Mouse (Mus musculus) limb, embryonic 13.5 days (tissue): Measurements from ENCODE around the gene Olfr739. TPM values are rescaled to one million over a fixed set of nuclear protein-coding genes. Genes with fewer than 3 reads are reported as not detected.

Source experiments
- ATAC-seq: fragments of 200-750 bp; cut with Nextera tagmentation; 2 replicates; pipeline ENCODE4 v1.8.0; 2017; ENCODE audit warnings: low read depth, moderate number of reproducible peaks, moderate TSS enrichment; ENCODE audit not compliant: low FRiP score
- H3K27ac ChIP-seq: fragments of 300-500 bp; sonication (generic); 2 replicates; pipeline ENCODE4 v1.5.1; 2015; ENCODE audit warnings: inconsistent platforms, mild to moderate bottlenecking, moderate library complexity
- H3K27me3 ChIP-seq: fragments of 300-500 bp; sonication (generic); 2 replicates; pipeline ENCODE4 v1.6.1; 2015; ENCODE audit warnings: mild to moderate bottlenecking, inconsistent platforms
- H3K36me3 ChIP-seq: fragments of 300-500 bp; sonication (generic); 2 replicates; pipeline ENCODE4 v1.6.1; 2015; ENCODE audit warnings: inconsistent platforms, mild to moderate bottlenecking, moderate library complexity
- H3K4me1 ChIP-seq: fragments of 300-500 bp; sonication (generic); 2 replicates; pipeline ENCODE4 v1.6.1; 2015; ENCODE audit warnings: inconsistent platforms
- H3K4me2 ChIP-seq: fragments of 300-500 bp; sonication (generic); replicated peaks from 2 replicates; pipeline ENCODE4 v1.6.1; 2015; ENCODE audit warnings: inconsistent platforms, mild to moderate bottlenecking, moderate library complexity
- H3K4me3 ChIP-seq: fragments of 300-500 bp; sonication (generic); 2 replicates; pipeline ENCODE4 v1.5.1; 2015; ENCODE audit warnings: moderate library complexity, mild to moderate bottlenecking, inconsistent platforms
- H3K9ac ChIP-seq: fragments of 300-500 bp; sonication (generic); 2 replicates; pipeline ENCODE4 v1.6.1; 2015; ENCODE audit warnings: mild to moderate bottlenecking, inconsistent platforms
- H3K9me3 ChIP-seq: fragments of 300-500 bp; sonication (generic); 2 replicates; pipeline ENCODE4 v1.6.1; 2016; ENCODE audit warnings: inconsistent platforms
- WGBS: fragments of 180-500 bp; shearing (Covaris S2); methylation state at CpG from one replicate; pipeline ENCODE4 v1.1.7; 2015; 5-methylcytosine and 5-hydroxymethylcytosine counted together
- polyA plus RNA-seq: library from polyadenylated mRNA; unstranded; fragments of >200 nt; fragmentation: Nextera tagmentation; extraction: Ambion mirVana; gene quantifications from 2 replicates; pipeline ENCODE4 v1.2.1, GENCODE M21; 2015

Gene Olfr739
- not detected in 2 replicates for polyA plus RNA-seq

DNA sequence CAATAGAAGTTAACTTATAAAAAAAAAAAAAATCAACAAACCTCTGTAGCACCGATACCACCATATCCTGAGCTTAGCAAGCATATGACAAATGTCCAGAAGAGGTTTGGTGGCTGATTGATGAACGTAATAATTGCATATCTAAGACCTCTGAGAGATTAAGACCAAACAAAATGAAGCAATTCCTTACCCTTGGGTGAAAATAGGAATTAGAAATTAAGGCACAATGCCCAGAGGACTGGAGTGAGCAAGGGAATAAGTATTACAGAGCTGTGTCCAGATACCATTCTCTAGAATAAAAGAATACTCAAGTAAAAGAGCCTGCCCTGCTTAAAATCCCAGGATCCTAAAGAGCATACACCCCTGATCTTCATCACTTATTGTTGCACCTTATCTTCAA is at the start of gene Olfr739:
Olfr739 (plus strand) TSS at position 301 of the 400 bp plus-strand sequence.
- Histone ChIP-seq H3K27ac (no peak within 1 kb of the TSS), H3K4me1 (no peaks in the 10 kb centered on the region), H3K9me3 (no peaks in the 10 kb centered on the region), H3K27me3 (no peaks in the 10 kb centered on the region), H3K4me3 (no peak within 1 kb of the TSS), H3K9ac (no peak within 1 kb of the TSS), H3K36me3 (no peaks in the 10 kb centered on the region), H3K4me2 (no peak within 1 kb of the TSS)
- no peak for ATAC-seq
- WGBS: 68% methylated on average over 2 of the region's 2 CpGs

DNA sequence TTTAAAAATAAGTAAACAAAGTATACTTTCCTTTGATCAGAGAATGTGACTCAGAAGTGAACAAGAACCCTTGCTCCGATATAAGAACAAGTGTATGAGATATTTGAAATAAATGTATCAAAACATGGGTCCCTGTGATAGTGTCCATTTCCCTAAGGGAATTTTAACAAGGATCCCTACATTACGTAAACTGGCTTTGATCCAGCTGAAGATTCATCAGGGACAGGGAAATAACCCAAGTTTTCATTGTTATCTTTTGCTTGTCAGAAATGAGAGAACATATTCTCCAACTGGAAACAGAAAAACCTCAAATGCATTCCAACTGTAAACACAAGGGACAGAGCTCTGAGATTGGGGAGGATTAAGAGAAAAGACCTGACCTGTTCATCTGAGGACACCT is 37.6 kb upstream of the Olfr739 start, which contains the start of gene Olfr736:
Olfr736 (plus strand) TSS at position 301 of the 400 bp plus-strand sequence.
- WGBS: 85% methylated on average over 2 of the region's 2 CpGs
- Histone ChIP-seq H3K9me3 (no peaks in the 10 kb centered on the region), H3K4me3 (no peak within 1 kb of the TSS), H3K36me3 (no peaks in the 10 kb centered on the region), H3K9ac (no peak within 1 kb of the TSS), H3K4me1 (no peaks in the 10 kb centered on the region), H3K27me3 (no peaks in the 10 kb centered on the region), H3K4me2 (no peak within 1 kb of the TSS), H3K27ac (no peak within 1 kb of the TSS)
- ATAC-seq: no peak

DNA sequence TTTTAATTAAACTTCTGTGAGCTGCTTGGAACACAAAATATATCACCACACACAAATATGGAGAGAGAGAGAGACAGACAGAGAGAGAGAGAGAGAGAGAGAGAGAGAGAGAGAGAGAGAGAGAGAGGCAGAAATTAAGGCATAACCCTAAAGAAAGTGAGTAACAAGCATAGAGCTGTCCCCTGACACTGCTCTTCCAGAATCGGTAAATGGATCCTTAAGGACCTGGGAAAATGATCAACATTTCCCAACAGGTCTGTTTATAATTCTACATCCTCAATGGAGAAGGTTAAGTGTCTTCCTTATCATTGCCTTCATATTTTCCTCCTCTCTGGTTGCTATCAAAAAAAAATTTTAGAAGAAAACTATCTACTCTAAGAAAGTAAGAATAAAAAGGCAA is 11.2 kb upstream of the Olfr739 start, which contains the start of gene Olfr738:
Olfr738 (plus strand) TSS at position 301 of the 400 bp plus-strand sequence.
- H3K36me3 ChIP-seq: no peaks in the 10 kb centered on the region
- no peak within 1 kb of the TSS for H3K9ac ChIP-seq
- no peaks in the 10 kb centered on the region for H3K9me3 ChIP-seq
- no peak within 1 kb of the TSS for H3K4me3 ChIP-seq
- H3K27ac ChIP-seq: no peak within 1 kb of the TSS
- no peak within 1 kb of the TSS for H3K4me2 ChIP-seq
- no peaks in the 10 kb centered on the region for H3K4me1 ChIP-seq
- 73% methylated on average over 1 of the region's 1 CpGs for WGBS
- no peak for ATAC-seq
- no peaks in the 10 kb centered on the region for H3K27me3 ChIP-seq

DNA sequence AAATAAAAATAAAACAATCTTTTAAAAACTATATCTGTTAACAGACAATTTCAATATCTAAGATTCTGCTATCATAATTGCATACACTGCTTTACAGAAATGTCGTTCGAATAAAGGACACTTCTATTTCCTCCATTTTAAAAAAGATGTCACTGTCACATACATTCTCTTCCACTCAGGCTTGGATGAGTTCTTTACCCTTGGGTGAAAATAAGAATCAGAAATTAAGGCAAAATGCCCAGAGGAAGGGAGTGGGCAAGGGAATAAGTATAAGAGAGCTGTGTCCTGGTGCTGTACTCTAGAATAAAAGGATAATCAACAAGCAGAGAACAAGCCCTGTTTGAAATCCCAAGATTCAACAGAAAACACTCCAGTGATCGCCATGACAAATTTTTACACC is 26.8 kb downstream of the Olfr739 start, which contains the start of gene Olfr740:
Olfr740 (plus strand) TSS at position 301 of the 400 bp plus-strand sequence.
- Histone ChIP-seq H3K27me3 (no peaks in the 10 kb centered on the region), H3K9ac (no peak within 1 kb of the TSS), H3K9me3 (0 out of 2 replicates have a peak, but pooled peaks cover 2% of the 10 kb centered on the region), H3K27ac (no peak within 1 kb of the TSS), H3K4me1 (no peaks in the 10 kb centered on the region), H3K4me2 (no peak within 1 kb of the TSS), H3K36me3 (no peaks in the 10 kb centered on the region), H3K4me3 (no peak within 1 kb of the TSS)
- whole genome bisulfite sequencing: 82% methylated on average over 3 of the region's 3 CpGs
- no peak for ATAC-seq

DNA sequence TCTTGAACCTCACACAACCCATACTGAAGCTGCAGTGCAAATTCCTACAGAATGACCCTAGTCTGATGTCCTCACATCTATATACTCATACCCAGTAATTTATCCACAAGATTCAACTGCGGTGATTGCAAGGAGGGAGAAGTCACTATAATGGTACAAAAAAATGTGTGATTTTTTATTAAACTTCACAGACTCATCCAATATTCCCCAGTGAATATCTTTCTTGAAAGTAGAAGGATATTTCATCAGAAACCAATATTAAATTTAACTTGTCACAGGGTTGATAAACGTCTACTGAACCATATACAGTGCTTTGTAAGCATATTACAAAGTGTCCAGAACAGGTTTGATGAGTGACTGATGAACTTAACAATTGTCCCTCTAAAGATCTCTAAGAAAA is 54.0 kb downstream of the Olfr739 start, which contains the start of gene Olfr741:
Olfr741 (plus strand) TSS at position 301 of the 400 bp plus-strand sequence.
- no peaks in the 10 kb centered on the region for H3K4me1 ChIP-seq
- 73% methylated on average over 2 of the region's 2 CpGs for WGBS
- no peak within 1 kb of the TSS for H3K27ac ChIP-seq
- H3K36me3 ChIP-seq: no peaks in the 10 kb centered on the region
- H3K4me3 ChIP-seq: no peak within 1 kb of the TSS
- H3K4me2 ChIP-seq: no peak within 1 kb of the TSS
- H3K9me3 ChIP-seq: no peaks in the 10 kb centered on the region
- H3K27me3 ChIP-seq: no peaks in the 10 kb centered on the region
- H3K9ac ChIP-seq: no peak within 1 kb of the TSS
- ATAC-seq: no peak

Other genes starting within 250 kb of the Olfr739 start
- gene Olfr730, start 230.4 kb upstream of the Olfr739 start, polyA plus RNA-seq: not detected in 2 replicates
- gene Olfr731, start 176.8 kb upstream of the Olfr739 start, polyA plus RNA-seq: not detected in 2 replicates
- gene Olfr732, start 134.4 kb upstream of the Olfr739 start, polyA plus RNA-seq: not detected in 2 replicates
- gene Olfr733, start 117.1 kb upstream of the Olfr739 start, polyA plus RNA-seq: not detected in 2 replicates
- not detected in 2 replicates for gene Olfr734, start 91.9 kb upstream of the Olfr739 start, polyA plus RNA-seq
- gene Olfr735, start 69.8 kb upstream of the Olfr739 start, polyA plus RNA-seq: not detected in 2 replicates
- not detected in 2 replicates for gene Tlr11, start 60.7 kb upstream of the Olfr739 start, polyA plus RNA-seq
- not detected in 2 replicates for gene Olfr736, start 37.5 kb upstream of the Olfr739 start, polyA plus RNA-seq
- gene Olfr738, start 11.1 kb upstream of the Olfr739 start, polyA plus RNA-seq: not detected in 2 replicates
- gene Olfr740, start 26.9 kb downstream of the Olfr739 start, polyA plus RNA-seq: not detected in 2 replicates
- gene Olfr741, start 54.1 kb downstream of the Olfr739 start, polyA plus RNA-seq: not detected in 2 replicates
- gene Olfr742, start 85.0 kb downstream of the Olfr739 start, polyA plus RNA-seq: not detected in 2 replicates
- gene Olfr743, start 103.2 kb downstream of the Olfr739 start, polyA plus RNA-seq: not detected in 2 replicates
- gene Olfr744, start 196.3 kb downstream of the Olfr739 start, polyA plus RNA-seq: not detected in 2 replicates
- gene Olfr745, start 220.8 kb downstream of the Olfr739 start, polyA plus RNA-seq: not detected in 2 replicates
- gene Olfr746, start 228.5 kb downstream of the Olfr739 start, polyA plus RNA-seq: not detected in 2 replicates